Mouse (Mus musculus): ENCODE results near the gene Lipt2. TPM values are rescaled to one million over a fixed set of nuclear protein-coding genes. Genes with fewer than 3 reads are reported as not detected.

Lipt2 gene
- total and polyA plus RNA-seq, 2 experiments from 2014 or later = 16.6 to 17.1 TPM

DNA sequence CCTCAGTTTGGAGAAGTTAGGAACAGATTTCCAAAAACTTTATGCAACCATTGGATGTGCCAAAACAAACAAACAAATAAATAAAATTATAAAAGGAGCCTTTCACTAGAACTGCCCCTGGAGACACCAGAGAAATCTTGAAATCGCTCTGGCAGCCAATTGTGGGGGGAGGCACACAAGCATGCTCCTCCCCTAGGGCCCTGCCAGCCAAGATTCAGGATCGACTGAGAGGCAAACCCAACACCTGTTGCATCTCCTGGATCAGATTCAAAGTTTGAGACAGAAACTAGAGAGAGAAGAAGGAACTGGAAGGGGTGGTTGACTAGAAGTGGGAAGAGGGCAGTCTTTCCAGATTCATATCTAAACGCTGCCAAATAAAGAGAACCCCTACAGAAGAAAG lies 44.5 kb downstream of the Lipt2 start:
- no peak overlapping the region for H3K4me3 ChIP-seq (ENCODE audit: low read depth, low read length)
- H3K9ac ChIP-seq (replicated peaks; ENCODE audit: low read length, poor library complexity, severe bottlenecking) = no peak overlapping the region
- TF ChIP-seq CTCF (IDR thresholded peaks at IDR 0.05) = no peak
- H3K9me3 ChIP-seq (ENCODE audit: low read length) = no peaks in the 10 kb centered on the region
- H3K27me3 ChIP-seq (ENCODE audit: insufficient read depth, low read length) = no peaks in the 10 kb centered on the region
- no peak overlapping the region for H3K27ac ChIP-seq (ENCODE audit: low read depth, low read length)
- ATAC-seq (ENCODE audit: low FRiP score) (no peak), DNase-seq (ENCODE audit: low spot score) (no peak)
- no peaks in the 10 kb centered on the region for H3K4me1 ChIP-seq (ENCODE audit: insufficient read depth, low read length)
- H3K36me3 ChIP-seq (ENCODE audit: insufficient read depth, low read length) = no peaks in the 10 kb centered on the region
- WGBS = 67% methylated on average over 3 of the region's 3 CpGs
- H3K4me2 ChIP-seq (ENCODE audit: low read depth, low read length, poor library complexity, severe bottlenecking) = no peak overlapping the region

- ATAC-seq (ENCODE audit: low FRiP score) (no peak), DNase-seq (ENCODE audit: low spot score) (no peak)
- no peak overlapping the region for H3K9ac ChIP-seq (replicated peaks; ENCODE audit: low read length, poor library complexity, severe bottlenecking)
- no peak overlapping the region for H3K4me3 ChIP-seq (ENCODE audit: low read depth, low read length)
- H3K36me3 ChIP-seq (ENCODE audit: insufficient read depth, low read length) = no peaks in the 10 kb centered on the region
- H3K4me2 ChIP-seq (ENCODE audit: low read depth, low read length, poor library complexity, severe bottlenecking) = no peak overlapping the region
- H3K9me3 ChIP-seq (ENCODE audit: low read length) = no peaks in the 10 kb centered on the region
- WGBS = 84% methylated on average over 6 of the region's 6 CpGs
- H3K27ac ChIP-seq (ENCODE audit: low read depth, low read length) = no peak overlapping the region
- no peaks in the 10 kb centered on the region for H3K4me1 ChIP-seq (ENCODE audit: insufficient read depth, low read length)
- H3K27me3 ChIP-seq (ENCODE audit: insufficient read depth, low read length) = no peaks in the 10 kb centered on the region
- no peak for TF ChIP-seq CTCF (IDR thresholded peaks at IDR 0.05)
Observed at GRCm38 (mm10) chr7:100204871-100205270, 45.8 kb downstream of the Lipt2 start.

DNA sequence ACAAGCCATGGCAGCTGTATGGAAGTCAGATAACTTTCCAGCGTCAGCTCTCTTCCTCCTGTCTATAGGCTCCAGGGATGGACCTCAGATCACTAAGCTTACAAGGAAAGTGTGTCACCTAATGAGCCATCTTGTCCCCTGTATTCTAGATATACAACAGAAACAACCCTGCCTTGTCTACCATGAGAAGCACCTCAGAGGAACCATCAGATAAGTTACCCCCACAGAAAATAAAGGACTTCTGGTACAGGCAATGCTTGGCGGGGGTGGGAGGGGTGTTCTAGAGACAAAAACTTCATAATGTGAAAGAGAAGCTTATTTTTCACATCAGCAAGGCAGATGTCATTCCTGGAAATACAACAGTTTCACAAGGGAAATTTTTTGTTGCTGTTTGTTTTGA lies 47.1 kb downstream of the Lipt2 start:
- no peak for ATAC-seq (ENCODE audit: low FRiP score)
- H3K27me3 ChIP-seq (ENCODE audit: insufficient read depth, low read length) = no peaks in the 10 kb centered on the region
- H3K9ac ChIP-seq (replicated peaks; ENCODE audit: low read length, poor library complexity, severe bottlenecking) = no peak overlapping the region
- no peaks in the 10 kb centered on the region for H3K9me3 ChIP-seq (ENCODE audit: low read length)
- no peak for TF ChIP-seq CTCF (IDR thresholded peaks at IDR 0.05)
- no peak overlapping the region for H3K4me2 ChIP-seq (ENCODE audit: low read depth, low read length, poor library complexity, severe bottlenecking)
- H3K36me3 ChIP-seq (ENCODE audit: insufficient read depth, low read length) = no peaks in the 10 kb centered on the region
- WGBS = 89% methylated on average over 2 of the region's 2 CpGs
- H3K4me3 ChIP-seq (ENCODE audit: low read depth, low read length) = no peak overlapping the region
- no peak for DNase-seq (ENCODE audit: low spot score)
- no peak overlapping the region for H3K27ac ChIP-seq (ENCODE audit: low read depth, low read length)
- H3K4me1 ChIP-seq (ENCODE audit: insufficient read depth, low read length) = no peaks in the 10 kb centered on the region

DNA sequence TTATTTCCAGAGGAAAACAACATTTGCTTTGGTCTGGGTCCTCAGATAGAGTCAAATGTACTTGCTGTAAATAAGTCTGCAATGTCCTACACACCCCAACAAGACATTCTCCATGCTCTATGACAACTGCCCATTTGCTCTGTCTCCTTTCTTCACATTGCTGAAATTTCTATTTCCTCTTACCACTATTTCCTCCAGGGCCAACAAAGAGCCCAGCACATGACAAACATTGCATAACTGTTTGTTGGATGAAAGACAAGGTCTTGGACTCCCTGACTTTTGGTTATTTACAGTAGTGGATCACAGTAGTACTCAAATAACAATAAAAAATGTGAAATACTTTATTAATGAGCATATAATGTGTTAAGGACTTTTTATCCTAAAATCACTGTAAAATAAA lies 48.8 kb downstream of the Lipt2 start:
- ATAC-seq (ENCODE audit: low FRiP score) (no peak), DNase-seq (ENCODE audit: low spot score) (no peak)
- TF ChIP-seq CTCF (IDR thresholded peaks at IDR 0.05) = no peak
- Histone ChIP-seq H3K27me3 (ENCODE audit: insufficient read depth, low read length) (no peaks in the 10 kb centered on the region), H3K27ac (ENCODE audit: low read depth, low read length) (no peak overlapping the region), H3K4me3 (ENCODE audit: low read depth, low read length) (no peak overlapping the region), H3K4me2 (ENCODE audit: low read depth, low read length, poor library complexity, severe bottlenecking) (no peak overlapping the region), H3K36me3 (ENCODE audit: insufficient read depth, low read length) (no peaks in the 10 kb centered on the region), H3K9me3 (ENCODE audit: low read length) (no peaks in the 10 kb centered on the region), H3K4me1 (ENCODE audit: insufficient read depth, low read length) (no peaks in the 10 kb centered on the region), H3K9ac (replicated peaks; ENCODE audit: low read length, poor library complexity, severe bottlenecking) (no peak overlapping the region)

Other genes starting within 250 kb of the Lipt2 start
- 17.1 and 18.8 TPM in 2 replicates for gene Rnf169, start 178.8 kb upstream of the Lipt2 start, total RNA-seq (2014; rRNA removed)
- gene Rnf169, start 178.8 kb upstream of the Lipt2 start, polyA plus RNA-seq (2015; fragmentation: Nextera tagmentation; extraction: Ambion mirVana) = 3.1 and 3.6 TPM in 2 replicates
- gene Chrdl2, start 153.1 kb upstream of the Lipt2 start, total RNA-seq (2014; rRNA removed) = 1.7 TPM in 1 of 2 replicates, not detected in the other
- gene Chrdl2, start 153.1 kb upstream of the Lipt2 start, polyA plus RNA-seq (2015; fragmentation: Nextera tagmentation; extraction: Ambion mirVana) = 0.21 and 0.23 TPM in 2 replicates
- 35.5 and 37.7 TPM in 2 replicates for gene Pold3, start 37.7 kb upstream of the Lipt2 start, total RNA-seq (2014; rRNA removed)
- gene Pold3, start 37.7 kb upstream of the Lipt2 start, polyA plus RNA-seq (2015; fragmentation: Nextera tagmentation; extraction: Ambion mirVana) = 40.5 and 42.6 TPM in 2 replicates
- gene Kcne3, start 17.2 kb downstream of the Lipt2 start, total RNA-seq (2014; rRNA removed) = not detected in 2 replicates
- gene Kcne3, start 17.2 kb downstream of the Lipt2 start, polyA plus RNA-seq (2015; fragmentation: Nextera tagmentation; extraction: Ambion mirVana) = 0.27 TPM in 1 of 2 replicates, not detected in the other
- gene Pgm2l1, start 68.1 kb downstream of the Lipt2 start, total RNA-seq (2014; rRNA removed) = 188 and 214 TPM in 2 replicates
- gene Pgm2l1, start 68.1 kb downstream of the Lipt2 start, polyA plus RNA-seq (2015; fragmentation: Nextera tagmentation; extraction: Ambion mirVana) = 38.6 and 46.2 TPM in 2 replicates
- gene P4ha3, start 126.2 kb downstream of the Lipt2 start, total RNA-seq (2014; rRNA removed) = 6.4 and 7.7 TPM in 2 replicates
- gene P4ha3, start 126.2 kb downstream of the Lipt2 start, polyA plus RNA-seq (2015; fragmentation: Nextera tagmentation; extraction: Ambion mirVana) = 2.6 and 3.9 TPM in 2 replicates
- gene C2cd3, start 213.0 kb downstream of the Lipt2 start, total RNA-seq (2014; rRNA removed) = 22.2 and 26.6 TPM in 2 replicates
- 8.1 and 8.5 TPM in 2 replicates for gene C2cd3, start 213.0 kb downstream of the Lipt2 start, polyA plus RNA-seq (2015; fragmentation: Nextera tagmentation; extraction: Ambion mirVana)
- 159 and 172 TPM in 2 replicates for gene Ppme1, start 213.0 kb downstream of the Lipt2 start, total RNA-seq (2014; rRNA removed)
- 149 and 161 TPM in 2 replicates for gene Ppme1, start 213.0 kb downstream of the Lipt2 start, polyA plus RNA-seq (2015; fragmentation: Nextera tagmentation; extraction: Ambion mirVana)

Data from midbrain, postnatal 0 days (tissue).